Mouse (Mus musculus) forebrain, embryonic 11.5 days (tissue): Measurements from ENCODE around the gene Nppa. TPM values are rescaled to one million over a fixed set of nuclear protein-coding genes. Genes with fewer than 3 reads are reported as not detected.
A peak's percentile ranks its signal among the peaks of the same experiment; 100 is the strongest.

Experiments used
- ATAC-seq: fragments of 200-750 bp; cut with Nextera tagmentation; replicated peaks from 2 replicates; pipeline ENCODE4 v1.8.0; 2017; ENCODE audit warnings: moderate TSS enrichment; ENCODE audit not compliant: low FRiP score
- DNase-seq: peaks from one replicate; pipeline ENCODE4 v3.0.0-alpha.2; 2017; ENCODE audit warnings: low spot score
- H3K27ac ChIP-seq: fragments of 300-500 bp; sonication (generic); 2 replicates; pipeline ENCODE4 v1.5.1; 2014; ENCODE audit warnings: low read depth, low read length
- H3K27me3 ChIP-seq: fragments of 300-500 bp; sonication (generic); 2 replicates; pipeline ENCODE4 v1.6.1; 2014; ENCODE audit warnings: mild to moderate bottlenecking, low read length, mixed read lengths; ENCODE audit not compliant: control insufficient read depth, insufficient read depth
- H3K36me3 ChIP-seq: fragments of 300-500 bp; sonication (generic); 2 replicates; pipeline ENCODE4 v1.6.1; 2014; ENCODE audit warnings: mild to moderate bottlenecking, low read length, moderate library complexity, mixed read lengths; ENCODE audit not compliant: control insufficient read depth, insufficient read depth
- H3K4me1 ChIP-seq: fragments of 300-500 bp; sonication (generic); replicated peaks from 2 replicates; pipeline ENCODE4 v1.6.1; 2014; ENCODE audit warnings: low read length, mixed read lengths; ENCODE audit not compliant: control insufficient read depth, insufficient read depth
- H3K4me2 ChIP-seq: fragments of 300-500 bp; sonication (generic); 2 replicates; pipeline ENCODE4 v1.6.1; 2014; ENCODE audit warnings: low read depth, mild to moderate bottlenecking, low read length, moderate library complexity, mixed read lengths; ENCODE audit not compliant: severe bottlenecking
- H3K4me3 ChIP-seq: fragments of 300-500 bp; sonication (generic); 2 replicates; pipeline ENCODE4 v1.5.1; 2014; ENCODE audit warnings: low read depth, low read length
- H3K9ac ChIP-seq: fragments of 300-500 bp; sonication (generic); 2 replicates; pipeline ENCODE4 v1.6.1; 2014; ENCODE audit warnings: low read length
- H3K9me3 ChIP-seq: fragments of 300-500 bp; sonication (generic); 2 replicates; pipeline ENCODE4 v1.6.1; 2016; ENCODE audit warnings: low read length, mixed read lengths; ENCODE audit not compliant: control insufficient read depth
- WGBS: fragments of 180-500 bp; shearing (Covaris S2); extraction: QIAGEN DNeasy Blood & Tissue Kit; methylation state at CpG from one replicate; pipeline ENCODE4 v1.1.7; 2014; 5-methylcytosine and 5-hydroxymethylcytosine counted together
- polyA plus RNA-seq: library from polyadenylated mRNA; unstranded; fragments of >200 nt; fragmentation: Nextera tagmentation; extraction: Ambion mirVana; gene quantifications from 2 replicates; pipeline ENCODE4 v1.2.1, GENCODE M21; 2014

Gene Nppa
- polyA plus RNA-seq, 1 experiment from 2014 or later, result 0.29 TPM

DNA sequence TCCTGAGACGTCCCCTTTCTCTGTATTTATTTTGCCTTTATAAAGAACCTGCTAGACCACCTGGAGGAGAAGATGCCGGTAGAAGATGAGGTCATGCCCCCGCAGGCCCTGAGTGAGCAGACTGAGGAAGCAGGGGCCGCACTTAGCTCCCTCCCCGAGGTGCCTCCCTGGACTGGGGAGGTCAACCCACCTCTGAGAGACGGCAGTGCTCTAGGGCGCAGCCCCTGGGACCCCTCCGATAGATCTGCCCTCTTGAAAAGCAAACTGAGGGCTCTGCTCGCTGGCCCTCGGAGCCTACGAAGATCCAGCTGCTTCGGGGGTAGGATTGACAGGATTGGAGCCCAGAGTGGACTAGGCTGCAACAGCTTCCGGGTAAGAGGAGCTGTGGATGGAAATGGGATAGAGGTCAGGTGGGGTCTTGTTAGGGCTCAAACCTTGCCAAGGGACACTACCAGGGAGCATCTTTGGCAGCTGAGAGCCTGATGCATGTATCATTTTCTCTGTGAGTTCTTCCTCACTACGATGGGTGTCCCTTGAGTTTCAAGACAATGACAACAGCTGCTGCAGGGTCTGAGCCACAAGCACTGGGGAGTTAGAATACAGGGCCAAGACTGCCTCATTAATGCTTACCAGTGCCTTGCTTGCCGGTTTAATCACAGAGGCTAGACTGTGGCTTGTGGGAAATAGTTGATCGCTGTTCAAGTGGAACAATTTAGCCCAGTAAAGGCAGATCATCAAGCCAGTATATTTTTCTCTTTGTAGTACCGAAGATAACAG lies 679 bp downstream of the Nppa start:
- peaks cover 6% of the 10 kb centered on the region for H3K36me3 ChIP-seq
- H3K9me3 ChIP-seq, result no peaks in the 10 kb centered on the region
- H3K27ac ChIP-seq, result no peak overlapping the region
- H3K4me1 ChIP-seq, result no peaks in the 10 kb centered on the region
- H3K9ac ChIP-seq, result no peak overlapping the region
- no peak overlapping the region for H3K4me2 ChIP-seq
- H3K27me3 ChIP-seq, result no peaks in the 10 kb centered on the region
- ATAC-seq (no peak), DNase-seq (no peak)
- 80% methylated on average over 17 of the region's 17 CpGs for WGBS
- no peak overlapping the region for H3K4me3 ChIP-seq

DNA sequence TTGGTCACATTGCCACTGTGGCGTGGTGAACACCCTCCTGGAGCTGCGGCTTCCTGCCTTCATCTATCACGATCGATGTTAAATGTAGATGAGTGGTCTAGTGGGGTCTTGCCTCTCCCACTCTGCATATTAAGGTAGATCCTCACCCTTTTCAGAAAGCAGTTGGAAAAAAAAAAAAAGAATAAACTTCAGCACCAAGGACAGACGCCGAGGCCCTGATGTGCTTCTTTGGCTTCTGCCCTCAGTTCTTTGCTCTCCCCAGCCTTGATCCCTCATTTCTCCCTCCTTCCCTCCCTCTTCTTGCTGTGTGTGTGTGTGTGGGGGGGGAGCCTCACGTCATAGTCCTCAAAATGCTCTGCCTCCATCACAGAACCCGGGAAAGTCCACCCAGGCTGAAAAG lies 1.3 kb downstream of the Nppa start:
- Histone ChIP-seq H3K36me3 (peaks cover 12% of the 10 kb centered on the region), H3K27me3 (no peaks in the 10 kb centered on the region), H3K9me3 (no peaks in the 10 kb centered on the region), H3K4me2 (no peak overlapping the region), H3K9ac (no peak overlapping the region), H3K4me1 (no peaks in the 10 kb centered on the region), H3K27ac (no peak overlapping the region), H3K4me3 (no peak overlapping the region)
- 56% methylated on average over 8 of the region's 8 CpGs for WGBS
- DNase-seq, result no peak
- ATAC-seq, result no peak

GRCm38 (mm10) chr4:148004361-148004760 lies 3.8 kb downstream of the Nppa start:
- ATAC-seq, result no peak

GRCm38 (mm10) chr4:148008412-148008811 lies 7.9 kb downstream of the Nppa start:
- no peaks in the 10 kb centered on the region for H3K9me3 ChIP-seq
- DNase-seq, result no peak
- no peak overlapping the region for H3K4me3 ChIP-seq
- peaks cover 28% of the 10 kb centered on the region for H3K36me3 ChIP-seq
- WGBS, result 92% methylated on average over 4 of the region's 4 CpGs
- no peak for ATAC-seq
- no peak overlapping the region for H3K27ac ChIP-seq
- no peak overlapping the region for H3K9ac ChIP-seq
- H3K4me1 ChIP-seq, result no peaks in the 10 kb centered on the region
- H3K27me3 ChIP-seq, result no peaks in the 10 kb centered on the region
- H3K4me2 ChIP-seq, result no peak overlapping the region

More at GRCm38 (mm10) chr4:148004361-148004760, 3.8 kb downstream of the Nppa start:
- peaks cover 19% of the 10 kb centered on the region for H3K36me3 ChIP-seq
- no peak overlapping the region for H3K9ac ChIP-seq
- no peaks in the 10 kb centered on the region for H3K27me3 ChIP-seq
- H3K4me3 ChIP-seq, result no peak overlapping the region
- no peaks in the 10 kb centered on the region for H3K4me1 ChIP-seq
- H3K27ac ChIP-seq, result no peak overlapping the region
- H3K4me2 ChIP-seq, result no peak overlapping the region
- no peak for DNase-seq
- WGBS, result 91% methylated on average over 7 of the region's 7 CpGs
- H3K9me3 ChIP-seq, result no peaks in the 10 kb centered on the region

DNA sequence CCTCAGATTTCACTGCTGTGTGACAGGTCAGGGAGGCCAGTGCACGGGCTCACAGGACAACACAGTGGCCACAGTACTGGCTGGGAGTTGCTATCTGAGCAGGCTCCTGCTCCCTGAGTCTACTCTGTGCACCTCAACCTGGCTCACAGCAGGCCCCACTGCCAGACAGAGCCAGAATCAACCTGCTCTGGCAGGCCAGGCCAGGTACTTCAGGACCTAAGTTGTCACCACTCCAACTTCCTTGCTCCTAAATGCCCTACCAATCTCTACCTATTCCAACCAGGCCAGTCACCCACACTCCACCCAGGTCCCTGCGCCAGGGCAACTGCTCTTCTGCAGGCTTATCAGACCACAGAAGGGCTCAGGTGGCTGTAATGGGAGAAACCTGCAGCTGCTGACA lies 9.1 kb downstream of the Nppa start:
- no peak overlapping the region for H3K9ac ChIP-seq
- no peaks in the 10 kb centered on the region for H3K4me1 ChIP-seq
- H3K4me3 ChIP-seq, result no peak overlapping the region
- no peaks in the 10 kb centered on the region for H3K27me3 ChIP-seq
- DNase-seq (no peak), ATAC-seq (no peak)
- 95% methylated on average over 2 of the region's 2 CpGs for WGBS
- H3K9me3 ChIP-seq, result no peaks in the 10 kb centered on the region
- H3K4me2 ChIP-seq, result no peak overlapping the region
- H3K27ac ChIP-seq, result no peak overlapping the region
- peaks cover 33% of the 10 kb centered on the region for H3K36me3 ChIP-seq

DNA sequence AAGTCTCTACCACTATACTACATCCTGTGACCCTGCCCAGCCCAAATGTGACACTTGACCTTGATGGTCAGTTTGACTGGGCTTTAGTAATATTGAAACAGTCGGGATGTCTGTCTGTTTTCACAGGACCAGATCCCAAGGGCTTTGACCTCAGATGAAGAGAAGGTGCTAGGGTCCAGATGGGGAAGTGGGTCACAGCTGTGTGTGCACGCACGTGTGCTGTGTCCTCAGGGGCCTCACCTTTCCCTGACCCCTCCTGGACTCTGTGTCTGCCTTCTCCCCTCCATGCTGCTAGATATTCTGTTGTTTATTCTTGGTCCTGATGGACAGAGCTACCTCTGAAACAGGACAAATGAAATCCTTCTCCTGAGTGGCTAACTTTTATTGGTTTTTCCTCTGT lies 10.8 kb downstream of the Nppa start:
- DNase-seq (no peak), ATAC-seq (no peak)
- Histone ChIP-seq H3K4me1 (no peaks in the 10 kb centered on the region), H3K36me3 (peaks cover 32% of the 10 kb centered on the region), H3K4me3 (no peak overlapping the region), H3K4me2 (no peak overlapping the region), H3K9me3 (no peaks in the 10 kb centered on the region), H3K9ac (no peak overlapping the region), H3K27me3 (no peaks in the 10 kb centered on the region), H3K27ac (no peak overlapping the region)
- 72% methylated on average over 3 of the region's 3 CpGs for WGBS

DNA sequence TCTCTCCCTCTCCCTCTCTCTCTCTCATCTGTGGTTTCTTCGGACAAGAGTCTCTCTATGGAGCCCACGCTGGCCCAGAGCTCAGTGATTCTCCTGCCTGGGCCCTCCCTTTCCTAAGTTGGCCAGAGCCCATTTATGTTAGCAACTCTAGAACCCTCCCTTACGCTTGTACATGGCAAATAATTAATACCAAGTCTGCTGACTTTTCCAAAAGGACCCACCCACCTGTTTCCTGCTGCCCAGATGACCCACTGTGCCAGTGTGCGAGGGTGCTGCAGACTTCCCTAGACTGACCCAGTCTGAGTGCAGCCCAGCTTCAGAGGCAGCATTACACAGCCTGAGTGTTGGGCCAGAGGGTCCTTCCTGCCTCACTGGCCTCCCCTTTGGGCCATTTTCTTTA lies 11.7 kb downstream of the Nppa start:
- H3K4me2 ChIP-seq, result no peak overlapping the region
- H3K27ac ChIP-seq, result no peak overlapping the region
- H3K9me3 ChIP-seq, result no peaks in the 10 kb centered on the region
- no peaks in the 10 kb centered on the region for H3K27me3 ChIP-seq
- H3K4me3 ChIP-seq, result no peak overlapping the region
- H3K4me1 ChIP-seq, result no peaks in the 10 kb centered on the region
- 91% methylated on average over 4 of the region's 4 CpGs for WGBS
- no peak overlapping the region for H3K9ac ChIP-seq
- DNase-seq (no peak), ATAC-seq (no peak)
- H3K36me3 ChIP-seq, result peaks cover 32% of the 10 kb centered on the region

- ATAC-seq, result no peak
- Histone ChIP-seq H3K27me3 (no peaks in the 10 kb centered on the region), H3K27ac (no peak overlapping the region), H3K9me3 (no peaks in the 10 kb centered on the region), H3K36me3 (peaks cover 37% of the 10 kb centered on the region), H3K4me1 (0 out of 2 replicates have a peak, but pooled peaks cover 3% of the 10 kb centered on the region), H3K4me2 (no peak overlapping the region), H3K9ac (no peak overlapping the region), H3K4me3 (no peak overlapping the region)
- DNase-seq, result peak; percentile 57
- WGBS, result 80% methylated on average over 10 of the region's 10 CpGs
These were observed 14.9 kb downstream of the Nppa start for GRCm38 (mm10) chr4:148015418-148015817.

- no peak overlapping the region for H3K4me2 ChIP-seq
- H3K27me3 ChIP-seq, result no peaks in the 10 kb centered on the region
- DNase-seq (no peak), ATAC-seq (no peak)
- no peak overlapping the region for H3K4me3 ChIP-seq
- 85% methylated on average over 3 of the region's 3 CpGs for WGBS
- H3K4me1 ChIP-seq, result 0 out of 2 replicates have a peak, but pooled peaks cover 3% of the 10 kb centered on the region
- H3K9me3 ChIP-seq, result no peaks in the 10 kb centered on the region
- H3K9ac ChIP-seq, result no peak overlapping the region
- H3K27ac ChIP-seq, result no peak overlapping the region
- H3K36me3 ChIP-seq, result peaks cover 32% of the 10 kb centered on the region
These were observed 16.5 kb downstream of the Nppa start for GRCm38 (mm10) chr4:148016981-148017380.
